Mouse (Mus musculus): ENCODE measurements around the gene Syne1. TPM values are rescaled to one million over a fixed set of nuclear protein-coding genes. Genes with fewer than 3 reads are reported as not detected.

Syne1 gene
- total RNA-seq (2014; rRNA removed; ENCODE audit: low replicate concordance) (66.2 and 71.2 TPM in 2 replicates), polyA plus RNA-seq (2015; fragmentation: Nextera tagmentation; extraction: Ambion mirVana) (23.9 and 25.9 TPM in 2 replicates)

DNA sequence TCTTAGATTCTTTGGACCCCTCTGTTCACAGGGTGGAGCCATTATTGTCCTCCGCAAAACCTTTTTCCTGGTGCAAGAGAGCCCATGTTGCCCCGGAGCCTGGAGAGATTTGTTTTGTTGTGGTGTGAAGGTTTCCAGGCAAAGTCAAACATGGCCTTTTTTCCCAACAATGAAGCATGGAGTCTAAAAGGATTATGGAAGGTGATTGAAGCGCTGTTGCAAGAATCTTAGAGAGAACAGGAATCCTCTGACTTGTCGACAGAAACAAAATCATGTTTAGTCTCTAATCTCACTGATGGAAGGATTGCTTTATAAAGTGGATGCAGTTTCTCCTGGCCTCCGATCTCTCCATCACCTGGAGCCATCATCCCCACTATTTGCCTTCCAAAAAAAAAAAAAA is at the start of gene Syne1:
Syne1 (minus strand) TSS at position 101 of the 400 bp plus-strand sequence.
- Histone ChIP-seq H3K27me3 (ENCODE audit: control insufficient read depth, insufficient read depth, low read length) (0 out of 2 replicates have a peak, but pooled peaks cover 9% of the 10 kb centered on the region), H3K36me3 (replicated peaks; ENCODE audit: control insufficient read depth, insufficient read depth, low read length) (no peaks in the 10 kb centered on the region), H3K27ac (ENCODE audit: low read depth) (no peak within 1 kb of the TSS), H3K4me1 (ENCODE audit: control insufficient read depth, insufficient read depth) (no peaks in the 10 kb centered on the region), H3K9ac (replicated peaks; ENCODE audit: low read depth, low read length) (peak within 1 kb of the TSS; percentile 28; the same call in 1 of the 2 replicates), H3K4me3 (ENCODE audit: low read depth, low read length) (peak within 1 kb of the TSS; percentile 52), H3K9me3 (replicated peaks; ENCODE audit: control insufficient read depth, low read length) (no peaks in the 10 kb centered on the region), H3K4me2 (ENCODE audit: low read depth, low read length) (peak within 1 kb of the TSS; percentile 67)
- no peak for DNase-seq (ENCODE audit: low spot score)
- ATAC-seq (ENCODE audit: insufficient read depth, low read depth): no peak
- 71% methylated on average over 5 of the region's 5 CpGs for WGBS
- TF ChIP-seq CTCF (IDR thresholded peaks at IDR 0.05; ENCODE audit: low read depth) (no peak), EP300 (IDR thresholded peaks at IDR 0.05; ENCODE audit: low read depth) (no peak)

- no peak overlapping the region for H3K27ac ChIP-seq (ENCODE audit: low read depth)
- ATAC-seq (ENCODE audit: insufficient read depth, low read depth) (peak; percentile 44), DNase-seq (ENCODE audit: low spot score) (peak; percentile 40)
- 14% methylated on average over 7 of the region's 7 CpGs for WGBS
- H3K9ac ChIP-seq (replicated peaks; ENCODE audit: low read depth, low read length): no peak overlapping the region
- H3K9me3 ChIP-seq (replicated peaks; ENCODE audit: control insufficient read depth, low read length): no peaks in the 10 kb centered on the region
- no peak overlapping the region for H3K4me3 ChIP-seq (ENCODE audit: low read depth, low read length)
- no peaks in the 10 kb centered on the region for H3K27me3 ChIP-seq (ENCODE audit: control insufficient read depth, insufficient read depth, low read length)
- TF ChIP-seq CTCF (IDR thresholded peaks at IDR 0.05; ENCODE audit: low read depth) (peak; percentile 75), EP300 (IDR thresholded peaks at IDR 0.05; ENCODE audit: low read depth) (no peak)
- H3K4me1 ChIP-seq (ENCODE audit: control insufficient read depth, insufficient read depth): no peaks in the 10 kb centered on the region
- H3K36me3 ChIP-seq (replicated peaks; ENCODE audit: control insufficient read depth, insufficient read depth, low read length): no peaks in the 10 kb centered on the region
- H3K4me2 ChIP-seq (ENCODE audit: low read depth, low read length): no peak overlapping the region
These were observed 48.8 kb upstream of the Syne1 start for GRCm38 (mm10) chr10:5600123-5600522.

DNA sequence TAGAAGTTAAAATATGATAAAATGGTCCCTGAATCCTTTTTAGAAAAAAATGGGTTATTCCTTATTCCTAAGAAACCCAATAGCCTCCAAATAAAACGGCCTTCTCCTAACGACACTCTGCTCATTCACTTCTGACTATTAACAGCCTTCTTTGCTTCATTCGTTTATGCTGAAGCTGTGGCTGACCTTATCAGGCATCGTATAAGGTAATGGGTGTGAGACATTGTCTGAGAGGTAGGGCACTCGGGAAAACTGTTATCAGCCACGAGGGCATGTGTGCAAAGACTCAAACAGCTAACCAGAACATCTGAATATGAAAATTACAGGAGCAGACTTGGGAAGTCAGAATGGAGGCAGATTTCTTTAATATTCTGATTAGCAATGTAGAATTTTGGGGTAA is 45.3 kb upstream of the Syne1 start:
- no peaks in the 10 kb centered on the region for H3K4me1 ChIP-seq (ENCODE audit: control insufficient read depth, insufficient read depth)
- no peaks in the 10 kb centered on the region for H3K36me3 ChIP-seq (replicated peaks; ENCODE audit: control insufficient read depth, insufficient read depth, low read length)
- no peaks in the 10 kb centered on the region for H3K27me3 ChIP-seq (ENCODE audit: control insufficient read depth, insufficient read depth, low read length)
- WGBS: 24% methylated on average over 6 of the region's 6 CpGs
- H3K27ac ChIP-seq (ENCODE audit: low read depth): no peak overlapping the region
- ATAC-seq (ENCODE audit: insufficient read depth, low read depth) (no peak), DNase-seq (ENCODE audit: low spot score) (no peak)
- no peaks in the 10 kb centered on the region for H3K9me3 ChIP-seq (replicated peaks; ENCODE audit: control insufficient read depth, low read length)
- no peak overlapping the region for H3K9ac ChIP-seq (replicated peaks; ENCODE audit: low read depth, low read length)
- H3K4me2 ChIP-seq (ENCODE audit: low read depth, low read length): peak overlapping the region; percentile 51
- TF ChIP-seq EP300 (IDR thresholded peaks at IDR 0.05; ENCODE audit: low read depth): no peak
- TF ChIP-seq CTCF (IDR thresholded peaks at IDR 0.05; ENCODE audit: low read depth): no peak
- H3K4me3 ChIP-seq (ENCODE audit: low read depth, low read length): no peak overlapping the region

DNA sequence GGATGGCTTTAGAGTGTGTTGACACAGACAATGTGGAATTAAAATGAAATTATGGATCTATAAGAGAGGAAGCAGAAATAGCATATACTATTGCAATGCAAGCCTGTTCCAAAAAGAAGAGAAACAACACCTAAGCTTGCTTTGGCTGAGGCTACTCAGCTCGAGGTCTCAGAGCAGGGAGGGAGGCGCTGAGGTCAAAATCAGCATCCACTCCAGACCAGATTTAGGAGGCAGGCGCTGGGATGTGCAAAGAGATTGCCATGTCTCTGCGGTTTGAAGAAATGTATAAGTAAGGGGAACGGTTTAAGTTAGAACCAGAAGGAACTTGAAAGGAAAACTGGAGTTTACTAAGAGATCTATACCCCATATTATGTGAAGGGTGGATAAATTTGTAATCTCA is 43.2 kb upstream of the Syne1 start:
- Histone ChIP-seq H3K4me1 (ENCODE audit: control insufficient read depth, insufficient read depth) (no peaks in the 10 kb centered on the region), H3K4me2 (ENCODE audit: low read depth, low read length) (peak overlapping the region; percentile 51), H3K36me3 (replicated peaks; ENCODE audit: control insufficient read depth, insufficient read depth, low read length) (no peaks in the 10 kb centered on the region), H3K9me3 (replicated peaks; ENCODE audit: control insufficient read depth, low read length) (no peaks in the 10 kb centered on the region), H3K27me3 (ENCODE audit: control insufficient read depth, insufficient read depth, low read length) (no peaks in the 10 kb centered on the region), H3K4me3 (ENCODE audit: low read depth, low read length) (peak overlapping the region; percentile 42), H3K27ac (ENCODE audit: low read depth) (peak overlapping the region; percentile 80), H3K9ac (replicated peaks; ENCODE audit: low read depth, low read length) (peak overlapping the region; percentile 53)
- no peak for ATAC-seq (ENCODE audit: insufficient read depth, low read depth)
- WGBS: 47% methylated on average over 5 of the region's 5 CpGs
- DNase-seq (ENCODE audit: low spot score): no peak
- TF ChIP-seq EP300 (IDR thresholded peaks at IDR 0.05; ENCODE audit: low read depth) (no peak), CTCF (IDR thresholded peaks at IDR 0.05; ENCODE audit: low read depth) (no peak)

DNA sequence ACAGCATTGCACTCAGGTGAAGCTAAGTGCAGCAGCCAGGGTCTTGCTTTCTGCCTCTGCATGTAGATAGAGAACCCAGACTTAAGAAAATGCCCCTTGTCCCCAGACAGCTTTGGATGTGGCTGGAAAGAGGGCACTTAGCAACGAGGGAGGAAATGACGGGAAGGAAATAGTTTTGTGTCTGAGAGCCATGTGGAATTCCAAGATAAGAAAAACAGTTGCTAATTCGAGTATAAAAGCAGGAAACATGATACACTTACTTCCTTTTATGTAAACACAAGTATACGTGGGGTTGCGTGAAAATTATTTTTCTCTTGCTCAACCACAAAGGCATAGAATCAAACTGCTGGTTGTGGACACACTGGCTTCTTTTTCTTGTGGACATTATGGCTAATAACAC is 42.2 kb upstream of the Syne1 start, which contains the start of gene Myct1:
Myct1 (plus strand) TSS at position 312 of the 400 bp plus-strand sequence.
- TF ChIP-seq EP300 (IDR thresholded peaks at IDR 0.05; ENCODE audit: low read depth) (peak; percentile 95), CTCF (IDR thresholded peaks at IDR 0.05; ENCODE audit: low read depth) (no peak)
- DNase-seq (ENCODE audit: low spot score): peak; percentile 85

GRCm38 (mm10) chr10:5591996-5592395 is 40.7 kb upstream of the Syne1 start:
- peak; percentile 63 for ATAC-seq (ENCODE audit: insufficient read depth, low read depth)
- Histone ChIP-seq H3K27ac (ENCODE audit: low read depth) (peak overlapping the region; percentile 80), H3K4me1 (ENCODE audit: control insufficient read depth, insufficient read depth) (no peaks in the 10 kb centered on the region), H3K36me3 (replicated peaks; ENCODE audit: control insufficient read depth, insufficient read depth, low read length) (no peaks in the 10 kb centered on the region), H3K4me3 (ENCODE audit: low read depth, low read length) (no peak overlapping the region), H3K4me2 (ENCODE audit: low read depth, low read length) (no peak overlapping the region), H3K9ac (replicated peaks; ENCODE audit: low read depth, low read length) (no peak overlapping the region), H3K27me3 (ENCODE audit: control insufficient read depth, insufficient read depth, low read length) (no peaks in the 10 kb centered on the region), H3K9me3 (replicated peaks; ENCODE audit: control insufficient read depth, low read length) (no peaks in the 10 kb centered on the region)
- TF ChIP-seq CTCF (IDR thresholded peaks at IDR 0.05; ENCODE audit: low read depth) (no peak), EP300 (IDR thresholded peaks at IDR 0.05; ENCODE audit: low read depth) (peak; percentile 81)
- WGBS: 60% methylated on average over 4 of the region's 4 CpGs
- DNase-seq (ENCODE audit: low spot score): peak; percentile 53

More for the DNA sequence above, 42.2 kb upstream of the Syne1 start, which contains the start of gene Myct1:
- peak within 1 kb of the TSS; percentile 80 for H3K27ac ChIP-seq (ENCODE audit: low read depth)
- ATAC-seq (ENCODE audit: insufficient read depth, low read depth): peak; percentile 41; the same call in 1 of the 2 replicates
- peak within 1 kb of the TSS; percentile 42 for H3K4me3 ChIP-seq (ENCODE audit: low read depth, low read length)
- no peaks in the 10 kb centered on the region for H3K36me3 ChIP-seq (replicated peaks; ENCODE audit: control insufficient read depth, insufficient read depth, low read length)
- H3K9ac ChIP-seq (replicated peaks; ENCODE audit: low read depth, low read length): peak within 1 kb of the TSS; percentile 53
- WGBS: 12% methylated on average over 5 of the region's 5 CpGs
- peak within 1 kb of the TSS; percentile 51 for H3K4me2 ChIP-seq (ENCODE audit: low read depth, low read length)
- H3K9me3 ChIP-seq (replicated peaks; ENCODE audit: control insufficient read depth, low read length): no peaks in the 10 kb centered on the region
- no peaks in the 10 kb centered on the region for H3K27me3 ChIP-seq (ENCODE audit: control insufficient read depth, insufficient read depth, low read length)
- H3K4me1 ChIP-seq (ENCODE audit: control insufficient read depth, insufficient read depth): no peaks in the 10 kb centered on the region

Data from heart, postnatal 0 days (tissue).